Mouse (Mus musculus) hindbrain, embryonic 16.5 days (tissue): ENCODE data around the gene Hist1h2ap. TPM values are rescaled to one million over a fixed set of nuclear protein-coding genes. Genes with fewer than 3 reads are reported as not detected.
"Not testable (repeated sequence)": the region's sequence is repeated elsewhere in the genome, so short reads cannot be mapped to it uniquely, and the experiment has no call there.

Experiments used
- ATAC-seq: fragments of 200-750 bp; cut with Nextera tagmentation; 2 replicates; pipeline ENCODE4 v1.8.0; 2017; ENCODE audit warnings: moderate TSS enrichment, moderate library complexity
- H3K27ac ChIP-seq: fragments of 300-500 bp; sonication (generic); 2 replicates; pipeline ENCODE4 v1.5.1; 2014; ENCODE audit warnings: low read depth, mild to moderate bottlenecking, control low read depth, low read length, moderate library complexity
- H3K27me3 ChIP-seq: fragments of 300-500 bp; sonication (generic); replicated peaks from 2 replicates; pipeline ENCODE4 v1.6.1; 2014; ENCODE audit warnings: low read length; ENCODE audit not compliant: control insufficient read depth, insufficient read depth
- H3K36me3 ChIP-seq: fragments of 300-500 bp; sonication (generic); 2 replicates; pipeline ENCODE4 v1.6.1; 2014; ENCODE audit warnings: mild to moderate bottlenecking, low read length, moderate library complexity, mixed read lengths; ENCODE audit not compliant: control insufficient read depth, insufficient read depth
- H3K4me1 ChIP-seq: fragments of 300-500 bp; sonication (generic); 2 replicates; pipeline ENCODE4 v1.6.1; 2014; ENCODE audit warnings: low read depth, low read length; ENCODE audit not compliant: control insufficient read depth, insufficient read depth
- H3K4me2 ChIP-seq: fragments of 300-500 bp; sonication (generic); 2 replicates; pipeline ENCODE4 v1.6.1; 2014; ENCODE audit warnings: mild to moderate bottlenecking, low read length, control low read depth, moderate library complexity
- H3K4me3 ChIP-seq: fragments of 300-500 bp; sonication (generic); 2 replicates; pipeline ENCODE4 v1.5.1; 2014; ENCODE audit warnings: mild to moderate bottlenecking, low read length, control low read depth, moderate library complexity
- H3K9ac ChIP-seq: fragments of 300-500 bp; sonication (generic); 2 replicates; pipeline ENCODE4 v1.6.1; 2014; ENCODE audit warnings: low read depth, mild to moderate bottlenecking, control low read depth, low read length, moderate library complexity
- H3K9me3 ChIP-seq: fragments of 300-500 bp; sonication (generic); 2 replicates; pipeline ENCODE4 v1.6.1; 2014; ENCODE audit warnings: mild to moderate bottlenecking, low read length, moderate library complexity; ENCODE audit not compliant: control insufficient read depth
- WGBS: fragments of 180-500 bp; shearing (Covaris S2); extraction: QIAGEN DNeasy Blood & Tissue Kit; methylation state at CpG from one replicate; pipeline ENCODE4 v1.1.7; 2014; 5-methylcytosine and 5-hydroxymethylcytosine counted together
- polyA plus RNA-seq: library from polyadenylated mRNA; unstranded; fragments of >200 nt; fragmentation: Nextera tagmentation; extraction: Ambion mirVana; gene quantifications from 2 replicates; pipeline ENCODE4 v1.2.1, GENCODE M21; 2015

Hist1h2ap gene
- polyA plus RNA-seq, 1 experiment from 2014 or later, result 530 TPM

DNA sequence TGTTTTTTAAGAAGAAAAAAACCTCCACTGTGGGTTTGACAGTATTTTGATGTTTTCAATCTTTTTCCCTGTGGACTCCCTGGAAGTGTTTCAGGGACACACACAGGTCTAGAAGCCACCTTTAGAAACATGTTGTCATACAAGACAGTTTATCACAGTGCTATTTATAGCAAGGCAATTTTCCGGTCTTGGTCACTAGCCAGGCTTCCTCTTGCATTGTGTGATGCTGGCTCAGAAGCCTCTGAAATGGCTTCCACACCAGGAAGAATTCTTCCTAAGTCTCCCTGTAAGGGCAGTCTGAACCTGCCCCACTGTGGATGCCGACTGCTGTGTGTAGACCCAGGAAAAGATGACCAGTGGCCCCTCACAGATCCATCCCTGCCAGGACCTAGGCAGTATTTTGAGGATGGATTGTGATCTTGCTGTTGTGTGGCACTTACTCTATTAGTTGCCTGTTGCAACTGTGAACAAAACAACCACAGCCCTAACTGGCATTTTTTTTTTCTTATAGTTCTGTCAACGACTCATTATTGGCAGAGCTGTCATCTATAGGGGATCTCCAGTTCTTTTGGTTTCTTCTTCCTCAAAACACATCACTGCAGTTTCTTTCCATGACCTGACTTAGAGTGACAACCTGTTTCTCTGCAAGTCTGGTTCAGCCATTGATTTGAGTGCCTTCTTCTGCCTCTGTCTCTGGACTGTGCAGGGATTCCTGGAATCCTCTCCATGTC, 19.1 kb upstream of the Hist1h2ap start:
- no peaks in the 10 kb centered on the region for H3K9me3 ChIP-seq
- WGBS, result 65% methylated on average over 3 of the region's 3 CpGs

DNA sequence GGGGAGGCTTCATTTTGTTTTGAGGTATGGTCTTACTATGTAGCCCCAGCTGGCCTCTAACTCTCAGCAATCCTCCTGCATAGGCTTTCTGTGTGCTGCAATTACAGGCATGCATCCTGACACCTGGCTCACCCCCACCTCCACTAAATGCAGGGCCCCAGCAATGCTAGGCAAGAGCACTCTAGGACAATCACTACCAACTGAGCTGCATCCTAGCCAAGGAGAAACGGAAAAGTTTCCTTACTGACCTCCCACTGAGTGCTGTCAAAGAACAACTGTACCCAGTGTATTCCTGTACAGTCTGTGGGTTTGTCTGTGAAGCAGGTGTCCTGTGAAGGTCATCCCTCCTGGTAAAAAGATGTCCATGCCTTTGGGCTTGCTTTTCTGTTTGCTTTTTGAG, 17.4 kb upstream of the Hist1h2ap start:
- H3K4me3 ChIP-seq, H3K9ac ChIP-seq, H3K4me1 ChIP-seq, H3K27ac ChIP-seq, ATAC-seq, H3K27me3 ChIP-seq, H3K9me3 ChIP-seq, H3K4me2 ChIP-seq, H3K36me3 ChIP-seq: not testable (repeated sequence)
- WGBS, result 35% methylated on average over 1 of the region's 1 CpGs

More for the DNA sequence above, 19.1 kb upstream of the Hist1h2ap start:
- no peak overlapping the region for H3K9ac ChIP-seq
- H3K4me2 ChIP-seq, result no peak overlapping the region
- no peak overlapping the region for H3K27ac ChIP-seq
- no peaks in the 10 kb centered on the region for H3K36me3 ChIP-seq
- ATAC-seq, result no peak
- no peaks in the 10 kb centered on the region for H3K4me1 ChIP-seq
- no peaks in the 10 kb centered on the region for H3K27me3 ChIP-seq
- H3K4me3 ChIP-seq, result no peak overlapping the region

DNA sequence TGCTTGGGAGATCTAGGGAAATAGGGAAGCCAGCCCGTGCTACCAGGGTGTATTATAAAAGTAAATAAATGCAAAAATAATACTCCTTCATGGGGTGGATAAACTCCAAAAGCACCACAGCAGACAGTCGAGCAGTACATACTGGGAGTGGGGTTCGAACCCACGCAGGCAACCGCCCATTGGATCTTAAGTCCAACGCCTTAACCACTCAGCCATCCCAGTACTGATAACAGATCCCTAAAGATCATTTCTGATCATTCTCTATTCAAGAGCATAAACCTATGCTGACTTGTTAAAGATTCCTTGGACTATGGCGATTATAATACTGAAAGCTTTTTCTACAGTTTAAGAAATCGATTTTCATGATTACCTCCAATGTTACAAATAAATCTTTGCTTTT, 14.6 kb upstream of the Hist1h2ap start:
- Histone ChIP-seq H3K27me3 (no peaks in the 10 kb centered on the region), H3K9ac (no peak overlapping the region), H3K4me3 (no peak overlapping the region), H3K4me1 (no peaks in the 10 kb centered on the region), H3K9me3 (no peaks in the 10 kb centered on the region), H3K36me3 (no peaks in the 10 kb centered on the region), H3K27ac (no peak overlapping the region), H3K4me2 (no peak overlapping the region)
- ATAC-seq, result no peak
- WGBS, result 22% methylated on average over 8 of the region's 8 CpGs

DNA sequence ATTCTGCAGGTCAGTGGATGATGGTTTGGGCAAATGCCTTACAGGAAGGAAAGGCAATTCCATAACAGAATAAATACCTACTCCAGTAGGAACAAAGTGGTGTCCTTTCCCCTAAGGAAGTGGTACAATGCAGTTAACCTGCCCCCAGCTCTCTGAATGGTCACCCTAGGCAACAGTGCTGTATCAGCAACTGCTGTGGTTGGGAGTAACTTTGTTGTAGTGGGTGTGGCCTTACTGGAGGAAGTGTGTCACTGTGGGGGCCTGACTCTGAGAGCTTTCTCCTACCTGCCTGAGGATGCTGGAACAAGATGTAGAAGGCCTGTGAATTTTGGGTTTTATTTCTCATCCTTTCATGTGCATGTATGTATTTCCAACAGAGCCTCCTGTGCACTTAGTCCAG, 13.0 kb upstream of the Hist1h2ap start:
- H3K36me3 ChIP-seq, H3K27ac ChIP-seq, H3K9me3 ChIP-seq, H3K4me3 ChIP-seq, H3K27me3 ChIP-seq, H3K4me1 ChIP-seq, ATAC-seq, H3K4me2 ChIP-seq, H3K9ac ChIP-seq: not testable (repeated sequence)

DNA sequence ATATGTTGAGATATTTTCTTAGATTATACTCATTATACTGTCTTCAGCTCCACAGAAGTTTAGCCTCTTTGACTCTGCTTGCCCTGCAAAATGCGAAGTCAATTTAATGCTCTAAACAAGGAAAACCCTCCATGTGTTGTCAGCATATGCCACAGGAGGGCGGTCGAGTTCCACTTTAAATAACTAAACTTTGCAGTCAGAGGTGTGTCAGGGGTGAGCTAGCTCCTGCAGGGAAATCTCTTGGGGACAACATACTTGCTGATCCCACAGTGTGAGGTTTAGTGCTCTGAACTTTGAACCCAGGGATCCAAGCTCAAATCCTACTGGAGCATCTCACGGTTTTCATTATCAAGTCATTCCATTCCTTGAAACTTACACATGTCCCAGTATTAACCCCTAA, 7.2 kb upstream of the Hist1h2ap start:
- H3K9ac ChIP-seq, H3K4me2 ChIP-seq: not testable (repeated sequence)
- no CpG with 5 or more reads among the region's 4 CpGs for WGBS

DNA sequence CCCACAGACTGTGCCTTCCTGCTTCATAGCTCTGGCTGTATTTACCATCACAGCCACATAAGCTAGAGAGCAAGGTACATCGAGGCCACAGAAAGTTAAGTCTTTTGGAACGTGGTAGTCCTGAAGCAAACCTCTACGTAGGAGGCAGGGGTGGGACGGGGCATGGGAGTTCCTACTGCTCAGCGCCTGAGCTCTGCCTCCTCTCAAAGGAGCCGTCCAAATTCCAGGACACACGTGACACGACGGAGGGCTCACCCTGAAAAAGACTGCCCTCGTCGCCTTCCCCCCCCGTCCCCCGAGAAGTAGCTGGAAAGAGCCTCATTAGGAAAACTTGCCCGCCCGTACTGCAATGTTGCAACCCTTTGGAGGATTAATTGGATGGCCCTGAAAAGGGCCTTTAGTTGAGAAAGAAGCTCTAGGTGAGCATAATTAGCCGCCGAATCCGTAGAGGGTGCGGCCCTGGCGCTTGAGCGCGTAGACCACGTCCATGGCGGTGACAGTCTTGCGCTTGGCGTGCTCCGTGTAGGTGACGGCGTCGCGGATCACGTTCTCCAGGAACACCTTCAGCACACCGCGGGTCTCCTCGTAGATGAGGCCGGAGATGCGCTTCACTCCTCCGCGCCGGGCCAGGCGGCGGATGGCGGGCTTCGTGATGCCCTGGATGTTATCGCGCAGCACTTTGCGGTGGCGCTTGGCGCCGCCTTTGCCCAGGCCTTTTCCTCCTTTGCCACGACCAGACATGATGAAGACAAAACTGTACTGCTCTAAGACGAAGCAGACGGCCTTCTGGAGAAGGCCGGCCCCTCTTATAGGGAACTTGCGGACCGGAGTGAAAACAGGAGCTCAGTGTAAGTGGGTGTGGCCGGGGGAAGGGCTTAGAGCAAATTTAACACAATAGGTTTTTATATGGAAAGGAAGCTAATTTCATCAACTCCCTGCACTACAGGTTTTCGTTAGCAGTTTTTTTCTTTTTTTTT, 1.6 kb downstream of the Hist1h2ap start, which contains the start of gene Hist1h4n:
Gene Hist1h4n, minus strand, starts transcription at position 779 of the 977 bp plus-strand sequence.
- under 1% methylated on average over 15 of the region's 58 CpGs for WGBS
- ATAC-seq, result peak; percentile 89
- not testable (repeated sequence) for H3K9me3 ChIP-seq, H3K4me3 ChIP-seq, H3K9ac ChIP-seq, H3K27me3 ChIP-seq, H3K36me3 ChIP-seq, H3K4me1 ChIP-seq, H3K27ac ChIP-seq
- peak within 1 kb of the TSS; percentile 43 for H3K4me2 ChIP-seq

More for the DNA sequence above, 7.2 kb upstream of the Hist1h2ap start:
- H3K36me3 ChIP-seq, H3K4me1 ChIP-seq, H3K27me3 ChIP-seq, H3K4me3 ChIP-seq, H3K9me3 ChIP-seq, H3K27ac ChIP-seq: not testable (repeated sequence)
- ATAC-seq, result peak; percentile 76

DNA sequence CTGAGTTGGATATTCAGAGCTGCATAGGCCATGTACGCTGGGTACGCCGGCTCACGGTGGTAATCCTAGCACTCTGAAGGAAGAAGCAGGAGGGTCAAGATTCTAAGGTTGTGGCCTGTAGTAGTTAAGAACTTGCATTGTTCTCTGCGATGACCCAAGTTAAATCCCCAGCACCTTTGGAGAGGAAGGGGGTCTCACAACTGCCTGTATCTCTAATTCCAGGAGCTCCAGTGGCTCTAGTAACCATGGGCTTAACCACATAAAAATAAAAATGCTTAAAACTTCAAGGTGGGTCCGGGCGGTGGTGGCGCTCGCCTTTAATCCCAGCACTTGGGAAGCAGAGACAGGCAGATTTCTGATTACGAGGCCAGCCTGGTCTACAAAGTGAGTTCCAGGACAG, 3.0 kb downstream of the Hist1h2ap start:
- no peaks in the 10 kb centered on the region for H3K36me3 ChIP-seq
- H3K4me1 ChIP-seq, result no peaks in the 10 kb centered on the region
- H3K9me3 ChIP-seq, result no peaks in the 10 kb centered on the region
- H3K27ac ChIP-seq, result no peak overlapping the region
- no peak overlapping the region for H3K4me2 ChIP-seq
- 89% methylated on average over 10 of the region's 10 CpGs for WGBS
- H3K9ac ChIP-seq, result no peak overlapping the region
- no peaks in the 10 kb centered on the region for H3K27me3 ChIP-seq
- H3K4me3 ChIP-seq, result no peak overlapping the region
- ATAC-seq, result no peak

DNA sequence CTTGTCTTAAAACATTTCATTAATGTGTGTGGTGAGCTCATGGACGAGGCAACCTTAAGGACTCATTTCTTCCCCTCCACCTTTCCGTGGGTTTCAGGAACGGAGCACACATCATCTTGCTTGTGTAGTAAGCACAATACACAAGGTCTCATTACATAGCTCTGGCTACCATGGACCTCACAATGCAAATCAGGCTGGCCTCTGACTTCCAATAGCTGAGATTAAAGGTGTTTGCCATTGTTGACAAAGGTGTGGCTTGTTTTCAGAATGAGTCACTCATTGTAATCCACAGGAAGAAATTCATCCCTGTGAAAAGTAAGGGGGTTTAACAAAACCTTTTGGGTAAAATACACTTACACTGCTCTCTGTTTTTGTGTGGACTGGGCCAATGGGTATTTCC, 4.8 kb downstream of the Hist1h2ap start:
- Histone ChIP-seq H3K4me3 (no peak overlapping the region), H3K9me3 (no peaks in the 10 kb centered on the region), H3K4me1 (no peaks in the 10 kb centered on the region), H3K36me3 (no peaks in the 10 kb centered on the region), H3K9ac (no peak overlapping the region), H3K27me3 (no peaks in the 10 kb centered on the region), H3K27ac (no peak overlapping the region), H3K4me2 (no peak overlapping the region)
- no peak for ATAC-seq
- 89% methylated on average over 3 of the region's 3 CpGs for WGBS
